Comparison of ENCODE assay signal across 33 mouse cellular contexts in genomic region chr11:53619428-53619827, GRCm38 (mm10). TPM values are rescaled to one million over a fixed set of nuclear protein-coding genes. Genes with fewer than 3 reads are reported as not detected.
DNase-seq lines count a peak whose midpoint lies in the region; ATAC-seq and TF ChIP-seq lines count a peak whose summit lies in the region.
"Had no signal": no experiment of that assay in that cellular context is flagged by ENCODE, and none has a peak within 500 bp of the region (broad histone marks: within the 10 kb centered on the region; RNA-seq: fewer than 3 reads in every experiment).

No protein-coding gene starts in this region.

- peak overlapping the region in 1 of 2 experiments; percentile 6; a peak in 1 of 4 replicates for H3K4me3 ChIP-seq in MEL (ENCODE audit: control insufficient read depth in 1 of 2, insufficient read depth in 1 of 2, low read depth in 2 of 2, low read length in 2 of 2)
- no peak overlapping the region for H3K4me3 ChIP-seq in liver, embryonic 12.5 days
- no peak overlapping the region for H3K4me3 ChIP-seq in liver, postnatal 0 days (ENCODE audit: low read depth, low read length)
- H3K4me3 ChIP-seq: forebrain, embryonic 10.5 days; forebrain, embryonic 13.5 days; heart, adult 2 months; heart, embryonic 10.5 days; heart, embryonic 13.5 days had no signal

- peaks cover 0 to 63% of the 10 kb centered on the region in 2 experiments; a peak in 2 of 4 replicates for H3K36me3 ChIP-seq in MEL (ENCODE audit: control insufficient read depth in 1 of 2, insufficient read depth in 2 of 2, low read length in 2 of 2)
- H3K36me3 ChIP-seq in liver, embryonic 12.5 days, result no peaks in the 10 kb centered on the region
- H3K36me3 ChIP-seq in liver, postnatal 0 days (replicated peaks; ENCODE audit: insufficient read depth, low read length), result no peaks in the 10 kb centered on the region
- H3K36me3 ChIP-seq: forebrain, embryonic 10.5 days; heart, embryonic 10.5 days; heart, embryonic 13.5 days had no signal

- H3K4me2 ChIP-seq in liver, embryonic 12.5 days, result no peak overlapping the region
- no peak overlapping the region for H3K4me2 ChIP-seq in liver, postnatal 0 days (ENCODE audit: low read depth, low read length)
- H3K4me2 ChIP-seq: forebrain, embryonic 13.5 days; heart, embryonic 13.5 days; hindbrain, embryonic 14.5 days had no signal

- TF ChIP-seq EP300 in MEL (IDR thresholded peaks at IDR 0.05; ENCODE audit: low read depth in 1 of 2, low read length in 2 of 2), result peak; percentile 64 to 83
- TF ChIP-seq EP300 in liver, postnatal 0 days (IDR thresholded peaks at IDR 0.05; ENCODE audit: low read depth), result no peak

- H3K9ac ChIP-seq in MEL (ENCODE audit: control insufficient read depth, low read depth, low read length, poor library complexity, severe bottlenecking), result peak overlapping the region; percentile 37
- 0 out of 2 replicates have a peak overlapping the region, but pooled peaks have one; percentile 32 for H3K9ac ChIP-seq in liver, embryonic 12.5 days
- no peak overlapping the region for H3K9ac ChIP-seq in liver, postnatal 0 days (replicated peaks)
- H3K9ac ChIP-seq: forebrain, embryonic 13.5 days; heart, embryonic 13.5 days; hindbrain, embryonic 14.5 days had no signal

- H3K27ac ChIP-seq in MEL (ENCODE audit: control insufficient read depth, low read depth, low read length), result peak overlapping the region; percentile 67
- peak overlapping the region; percentile 22; the same call in 1 of the 2 replicates for H3K27ac ChIP-seq in liver, embryonic 12.5 days
- H3K27ac ChIP-seq in liver, postnatal 0 days (ENCODE audit: low read depth), result no peak overlapping the region
- H3K27ac ChIP-seq: forebrain, embryonic 10.5 days; forebrain, embryonic 13.5 days; heart, adult 2 months; heart, embryonic 10.5 days; heart, embryonic 13.5 days; hindbrain, embryonic 14.5 days; hindbrain, postnatal 0 days had no signal

- H3K9me3 ChIP-seq in MEL (replicated peaks; ENCODE audit: insufficient read depth, low read length), result no peaks in the 10 kb centered on the region
- no peaks in the 10 kb centered on the region for H3K9me3 ChIP-seq in liver, embryonic 12.5 days (replicated peaks)
- no peaks in the 10 kb centered on the region for H3K9me3 ChIP-seq in liver, postnatal 0 days (ENCODE audit: low read length)
- H3K9me3 ChIP-seq: forebrain, embryonic 10.5 days; forebrain, embryonic 13.5 days; heart, embryonic 10.5 days; heart, embryonic 13.5 days had no signal

- no peak for TF ChIP-seq CTCF in MEL (IDR thresholded peaks at IDR 0.05 in 2 of 3, conservative IDR thresholded peaks at IDR 0.05 in 1 of 3; ENCODE audit: control insufficient read depth in 1 of 3, insufficient read depth in 1 of 3, low read depth in 2 of 3, low read length in 3 of 3, poor library complexity in 1 of 3, severe bottlenecking in 1 of 3)
- TF ChIP-seq CTCF in liver, postnatal 0 days (IDR thresholded peaks at IDR 0.05; ENCODE audit: low read depth), result no peak

- H3K4me1 ChIP-seq in MEL (ENCODE audit: control insufficient read depth in 1 of 2, insufficient read depth in 2 of 2, low read length in 2 of 2), result peaks cover 56 to 72% of the 10 kb centered on the region in 2 experiments
- peaks cover 76% of the 10 kb centered on the region for H3K4me1 ChIP-seq in liver, embryonic 12.5 days
- H3K4me1 ChIP-seq in liver, postnatal 0 days (ENCODE audit: insufficient read depth), result peaks cover 6% of the 10 kb centered on the region
- H3K4me1 ChIP-seq: forebrain, embryonic 13.5 days had no signal

- DNase-seq in MEL (ENCODE audit: low read depth, low spot score), result peak; percentile 85
- no peak for DNase-seq in liver, postnatal 0 days
- DNase-seq in lung, postnatal 14 days, result no peak
- DNase-seq in right cerebral cortex, postnatal 4 days, result no peak
- no peak for DNase-seq in Muller cell, postnatal 12 days (ENCODE audit: inconsistent ontology term)
- DNase-seq: adrenal gland, adult 8-10 months; adrenal gland, postnatal 25 days; cerebellum, adult 18-20 months; cerebellum, adult 9-10 months; cerebellum, postnatal 14 days; gastrocnemius, postnatal 10 days; gastrocnemius, postnatal 36 days; heart, adult 2 months; heart, postnatal 14 days; heart, postnatal 4 days had no signal

- WGBS in liver, embryonic 12.5 days (ENCODE audit: insufficient replicate concordance), result 24% methylated on average over 6 of the region's 6 CpGs
- 47% methylated on average over 6 of the region's 6 CpGs for WGBS in liver, postnatal 0 days (ENCODE audit: insufficient replicate concordance)

- no peak for TF ChIP-seq RAD21 in MEL (IDR thresholded peaks at IDR 0.05; ENCODE audit: low read depth, low read length)

- H3K27me3 ChIP-seq in MEL (ENCODE audit: control insufficient read depth in 1 of 2, insufficient read depth in 2 of 2, low read length in 2 of 2), result no peaks in the 10 kb centered on the region
- H3K27me3 ChIP-seq in liver, embryonic 12.5 days (replicated peaks), result no peaks in the 10 kb centered on the region
- H3K27me3 ChIP-seq in liver, postnatal 0 days (ENCODE audit: insufficient read depth, low read length), result no peaks in the 10 kb centered on the region
- H3K27me3 ChIP-seq: forebrain, embryonic 13.5 days; heart, embryonic 13.5 days had no signal

- ATAC-seq in liver, embryonic 12.5 days, result peak; percentile 66
- peak; percentile 53; the same call in 1 of the 2 replicates for ATAC-seq in liver, postnatal 0 days
- ATAC-seq: activated CD4-positive, CD25-positive, alpha-beta regulatory T cell, adult 4 months; CD4-positive, CD25-positive, alpha-beta regulatory T cell, adult 4 months; forebrain, embryonic 13.5 days; forebrain, embryonic 16.5 days; hindbrain, postnatal 0 days had no signal

- H3K79me2 ChIP-seq in MEL (ENCODE audit: control insufficient read depth, insufficient read depth, low read length, poor library complexity), result peaks cover 22% of the 10 kb centered on the region

- no peak for TF ChIP-seq POLR2A in MEL (IDR thresholded peaks at IDR 0.05; ENCODE audit: control insufficient read depth in 1 of 2, insufficient read depth in 1 of 2, low read depth in 1 of 2, low read length in 2 of 2, poor library complexity in 1 of 2)

TF ChIP-seq in MEL, 35 proteins besides CTCF, POLR2A, EP300 and RAD21:
- TF ChIP-seq E2F4 (IDR thresholded peaks at IDR 0.05; ENCODE audit: borderline replicate concordance, low read depth, low read length) (no peak), ZNF384 (IDR thresholded peaks at IDR 0.05; ENCODE audit: low read depth, low read length) (peak; percentile 27; the same call in 1 of the 2 replicates), MXI1 (IDR thresholded peaks at IDR 0.05; ENCODE audit: low read depth, low read length) (no peak), MAZ (IDR thresholded peaks at IDR 0.05; ENCODE audit: low read depth, low read length) (peak; percentile 77; the same call in 1 of the 2 replicates), ETS1 (IDR thresholded peaks at IDR 0.05; ENCODE audit: low read depth, low read length) (peak; percentile 59; the same call in 1 of the 2 replicates), TCF12 (IDR thresholded peaks at IDR 0.05; ENCODE audit: low read depth, low read length) (peak; percentile 79; the same call in 1 of the 2 replicates), CHD1 (IDR thresholded peaks at IDR 0.05; ENCODE audit: low read depth, low read length) (no peak), TBP (IDR thresholded peaks at IDR 0.05; ENCODE audit: low read depth, low read length) (peak; percentile 48), TAL1 (IDR thresholded peaks at IDR 0.05; ENCODE audit: low read length) (peak; percentile 82), JUND (IDR thresholded peaks at IDR 0.05; ENCODE audit: low read depth, low read length) (no peak), HCFC1 (IDR thresholded peaks at IDR 0.05; ENCODE audit: low read depth, low read length) (0 out of 2 replicates have a peak, but pooled peaks have one; percentile 17), GATA1 (IDR thresholded peaks at IDR 0.05; ENCODE audit: low read depth, low read length) (peak; percentile 35; the same call in 1 of the 2 replicates), MYB (IDR thresholded peaks at IDR 0.05; ENCODE audit: low read depth, low read length) (peak; percentile 42; the same call in 1 of the 2 replicates), MAFK (IDR thresholded peaks at IDR 0.05; ENCODE audit: borderline replicate concordance, low read depth, low read length) (no peak)

RNA-seq across cellular contexts. Expression of gene Il4, which starts 1.0 kb away (rescaled TPM):
- 9.4 and 10.4 TPM in 2 replicates for total RNA-seq in MEL (2012; rRNA removed)
- polyA plus RNA-seq in MEL (2012; ENCODE audit: insufficient read depth in 1 of 2, insufficient read length in 2 of 2, low read depth in 1 of 2, low replicate concordance in 2 of 2, missing spikeins in 1 of 2), result 1 to 10 TPM in 1 of 2 experiments, not detected in 1; 4.3 TPM
- 0.81 TPM in 2 replicates for polyA plus RNA-seq in liver, embryonic 12.5 days (2016; fragmentation: Nextera tagmentation; extraction: Ambion mirVana)
- 0.28 TPM in 1 of 2 replicates, not detected in the other for polyA plus RNA-seq in liver, postnatal 0 days (2015; fragmentation: Nextera tagmentation; extraction: Ambion mirVana)
- total RNA-seq: adrenal gland, adult 8-10 months; adrenal gland, postnatal 25 days; ES-E14; gastrocnemius, adult 18-20 months; gastrocnemius, postnatal 10 days; gastrocnemius, postnatal 36 days; heart, adult 2 months; heart, postnatal 14 days; heart, postnatal 4 days; hindbrain, postnatal 0 days had no signal
- polyA plus RNA-seq: brain, embryonic 14.5 days; C2C12 had no signal

RNA-seq across cellular contexts. Expression of gene Il13, which starts 15.1 kb away (rescaled TPM):
- not detected in 2 replicates for total RNA-seq in MEL (2012; rRNA removed)
- not detected for polyA plus RNA-seq in MEL (2012; ENCODE audit: insufficient read depth in 1 of 2, insufficient read length in 2 of 2, low read depth in 1 of 2, low replicate concordance in 2 of 2, missing spikeins in 1 of 2)
- not detected in 2 replicates for polyA plus RNA-seq in liver, embryonic 12.5 days (2016; fragmentation: Nextera tagmentation; extraction: Ambion mirVana)
- polyA plus RNA-seq in liver, postnatal 0 days (2015; fragmentation: Nextera tagmentation; extraction: Ambion mirVana), result not detected in 2 replicates
- total RNA-seq: adrenal gland, adult 8-10 months; adrenal gland, postnatal 25 days; ES-E14; gastrocnemius, adult 18-20 months; gastrocnemius, postnatal 10 days; gastrocnemius, postnatal 36 days; granulocyte monocyte progenitor cell, adult 5-6 weeks; heart, adult 2 months; heart, postnatal 14 days; heart, postnatal 4 days; hindbrain, postnatal 0 days had no signal
- polyA plus RNA-seq: activated CD4-positive, CD25-positive, alpha-beta regulatory T cell, adult 4 months; brain, embryonic 14.5 days; C2C12; CD4-positive, CD25-positive, alpha-beta regulatory T cell, adult 4 months; embryonic facial prominence, embryonic 11.5 days; embryonic facial prominence, embryonic 14.5 days; forebrain, embryonic 10.5 days; forebrain, embryonic 13.5 days; forebrain, embryonic 16.5 days; heart, adult 2 months; heart, embryonic 10.5 days; heart, embryonic 13.5 days; hindbrain, embryonic 11.5 days; hindbrain, embryonic 14.5 days; hindbrain, postnatal 0 days had no signal

RNA-seq across cellular contexts. Expression of gene Kif3a, which starts 52.2 kb away (rescaled TPM):
- 13.6 and 14.2 TPM in 2 replicates for total RNA-seq in MEL (2012; rRNA removed)
- polyA plus RNA-seq in MEL (2012; ENCODE audit: insufficient read depth in 1 of 2, insufficient read length in 2 of 2, low read depth in 1 of 2, low replicate concordance in 2 of 2, missing spikeins in 1 of 2), result 10 to 100 TPM; 17.1 to 88.3 TPM
- polyA plus RNA-seq in liver, embryonic 12.5 days (2016; fragmentation: Nextera tagmentation; extraction: Ambion mirVana), result 13.7 and 14.5 TPM in 2 replicates
- 5.3 and 7.1 TPM in 2 replicates for polyA plus RNA-seq in liver, postnatal 0 days (2015; fragmentation: Nextera tagmentation; extraction: Ambion mirVana)
